Mouse (Mus musculus) spleen, adult 2 months (tissue): ENCODE results near the gene Stk4.

ENCODE experiments used
- CTCF ChIP-seq: fragments of 200-500 bp; IDR thresholded peaks from 2 replicates; pipeline ENCODE4 v1.5.1; 2011; ENCODE audit warnings: mild to moderate bottlenecking, inconsistent platforms; ENCODE audit not compliant: insufficient read depth, insufficient read length, insufficient replicate concordance; ENCODE audit errors: extremely low read depth
- POLR2A ChIP-seq: fragments of 200-500 bp; IDR thresholded peaks from 2 replicates; pipeline ENCODE4 v1.6.1; 2011; ENCODE audit warnings: low read depth, low read length, inconsistent platforms

- TF ChIP-seq POLR2A (no peak), CTCF (no peak)
Observed at GRCm38 (mm10) chr2:164114051-164114450, 43.9 kb downstream of the Stk4 start.
